Mouse (Mus musculus) kidney, adult 9 months (tissue): ENCODE results near the gene Glt28d2.
"Not testable (repeated sequence)": the region's sequence is repeated elsewhere in the genome, so short reads cannot be mapped to it uniquely, and the experiment has no call there.

ENCODE experiments used
- DNase-seq: peaks from one replicate; pipeline ENCODE4 v3.0.0; 2022

Glt28d2 gene

DNA sequence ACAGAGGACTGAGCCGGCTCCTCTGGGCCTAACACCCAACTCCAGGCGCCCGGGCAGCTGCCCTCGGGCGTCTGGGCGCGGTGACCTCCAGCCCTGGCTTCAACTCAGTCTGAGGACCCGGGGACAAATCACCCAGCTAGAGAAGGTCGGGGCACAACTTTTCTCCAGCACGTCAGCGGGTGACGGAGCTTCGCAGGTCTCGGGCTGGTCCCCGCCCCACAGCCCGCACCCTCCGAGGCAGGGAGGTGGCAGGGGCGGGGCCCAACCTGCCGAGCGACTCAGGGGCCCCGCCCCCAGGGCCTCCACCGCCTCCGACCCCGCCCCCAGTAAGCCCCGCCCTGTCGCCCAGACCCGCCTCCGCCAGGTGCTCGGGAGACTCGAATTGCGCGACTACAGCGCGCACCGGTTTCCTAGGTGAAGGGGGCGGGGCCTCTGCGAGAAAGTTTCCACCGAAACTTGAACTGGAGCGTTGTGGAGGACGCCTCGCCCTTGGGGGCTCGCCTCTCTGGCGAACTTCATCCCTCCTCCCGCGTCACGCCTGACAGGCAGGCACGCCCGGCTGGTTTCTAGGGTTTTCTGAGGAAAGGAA is at the start of gene Glt28d2, which contains the start of gene Gm37240:
Gene Glt28d2, minus strand, starts transcription at position 278 of the 589 bp plus-strand sequence.
Gene Gm37240, minus strand, starts transcription at position 280 of the 589 bp plus-strand sequence.
- DNase-seq, result peak; percentile 96

DNA sequence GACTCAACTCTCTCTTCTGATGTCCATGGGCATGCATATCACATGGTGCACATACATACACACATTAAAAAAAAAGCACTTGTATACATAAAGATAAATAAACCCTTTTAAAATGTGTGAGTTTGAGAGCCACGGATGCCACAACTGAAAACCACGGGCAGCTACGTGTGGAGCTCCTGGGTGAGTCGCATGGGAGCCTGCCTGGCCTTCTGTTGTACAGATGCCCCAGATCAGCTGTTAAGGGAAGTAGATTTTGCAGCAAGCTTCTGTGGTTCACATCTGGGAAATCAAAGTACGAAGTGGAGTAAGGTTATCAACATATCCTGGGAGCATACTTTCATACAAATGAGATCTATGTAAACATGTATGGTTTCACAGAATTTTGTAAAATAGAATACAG is 46.3 kb upstream of the Glt28d2 start:
- no peak for DNase-seq

DNA sequence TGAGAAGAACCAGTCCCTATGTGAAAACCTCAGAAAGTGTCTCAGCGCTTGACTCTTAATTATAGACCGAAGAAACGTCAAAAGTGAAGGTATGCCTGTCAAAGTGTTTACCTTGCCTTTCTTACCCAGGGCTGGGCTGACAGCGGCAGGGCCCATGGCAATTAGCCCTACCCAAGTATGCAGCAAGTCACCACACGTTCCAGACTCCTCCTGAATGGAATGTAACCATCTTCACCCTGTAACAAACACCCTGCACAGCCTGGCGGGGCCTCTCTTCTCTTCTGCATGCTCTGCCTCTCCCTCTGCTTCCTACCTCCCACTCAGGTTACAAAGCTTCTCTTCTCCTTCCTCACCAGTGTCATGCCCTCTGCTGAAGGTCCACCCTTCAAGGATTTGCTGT is 44.5 kb upstream of the Glt28d2 start:
- no peak for DNase-seq

DNA sequence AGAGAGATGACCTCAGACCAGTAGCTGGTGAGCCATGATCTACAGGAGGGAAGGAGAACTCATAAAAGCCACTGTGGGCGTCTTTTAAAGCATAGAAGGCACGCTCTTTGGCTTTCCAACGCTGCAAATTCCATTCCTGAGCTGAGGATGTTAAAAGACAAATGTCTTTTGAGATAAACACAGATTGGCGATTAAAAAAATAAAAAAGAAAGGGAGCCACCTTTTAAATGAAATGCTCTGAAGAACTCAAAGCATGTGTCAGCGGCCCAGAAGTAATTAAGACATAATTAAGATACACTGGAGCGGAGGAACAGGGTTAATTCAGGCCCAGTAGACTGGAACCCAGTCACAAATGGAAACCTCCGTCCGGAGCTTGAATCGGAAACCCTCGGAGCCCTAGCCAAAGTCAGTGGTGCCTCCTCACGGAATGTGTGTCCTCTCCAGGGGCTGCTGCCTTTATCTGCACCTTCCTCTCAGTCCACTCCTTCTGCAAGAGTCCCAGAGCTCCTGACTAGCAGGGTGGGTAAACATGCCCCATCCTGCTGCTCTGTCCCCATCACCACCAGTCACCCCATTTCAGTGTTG is 43.4 kb upstream of the Glt28d2 start:
- no peak for DNase-seq

DNA sequence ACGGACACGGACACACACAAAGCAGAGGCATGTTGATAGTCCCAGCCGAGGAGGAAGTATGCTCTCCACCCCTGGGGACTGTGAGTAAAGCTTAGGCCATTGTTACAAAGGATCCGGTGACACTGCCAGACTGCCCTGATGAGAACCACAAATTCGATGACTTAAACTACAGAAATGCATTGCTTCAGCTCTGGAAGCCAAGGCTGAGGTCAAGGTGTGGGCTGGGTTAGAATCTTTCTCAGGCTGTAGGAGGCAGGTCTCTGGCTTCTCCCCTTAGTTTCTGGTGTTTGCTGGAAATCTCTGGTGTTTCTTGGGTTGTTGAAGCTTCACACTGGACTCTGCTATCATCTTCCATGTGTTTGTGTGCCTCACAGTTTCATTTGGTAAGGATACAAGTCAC is 42.4 kb upstream of the Glt28d2 start:
- DNase-seq, result no peak

DNA sequence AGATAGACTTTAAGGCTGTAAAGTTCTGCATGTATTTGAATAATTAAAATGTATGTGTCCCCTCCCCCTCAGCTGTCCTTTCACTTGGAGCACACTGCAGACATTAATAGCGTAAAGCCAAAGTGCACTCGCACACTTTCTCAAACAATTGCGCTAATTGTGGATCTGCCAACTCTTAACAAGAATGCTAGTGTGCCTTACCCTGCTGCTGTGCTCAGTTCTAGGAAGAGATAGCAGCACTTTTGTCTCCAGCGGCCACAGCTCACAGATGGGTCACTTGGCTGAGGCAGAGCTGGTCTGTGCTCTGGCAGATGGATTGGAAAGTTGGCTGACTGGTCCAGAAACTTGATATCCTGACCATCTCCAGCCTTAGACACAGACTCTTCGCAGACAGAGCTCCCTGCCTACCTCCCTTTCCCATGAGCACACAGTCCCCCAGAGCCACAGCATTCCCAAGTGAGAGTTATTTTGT is 40.9 kb upstream of the Glt28d2 start:
- no peak for DNase-seq

DNA sequence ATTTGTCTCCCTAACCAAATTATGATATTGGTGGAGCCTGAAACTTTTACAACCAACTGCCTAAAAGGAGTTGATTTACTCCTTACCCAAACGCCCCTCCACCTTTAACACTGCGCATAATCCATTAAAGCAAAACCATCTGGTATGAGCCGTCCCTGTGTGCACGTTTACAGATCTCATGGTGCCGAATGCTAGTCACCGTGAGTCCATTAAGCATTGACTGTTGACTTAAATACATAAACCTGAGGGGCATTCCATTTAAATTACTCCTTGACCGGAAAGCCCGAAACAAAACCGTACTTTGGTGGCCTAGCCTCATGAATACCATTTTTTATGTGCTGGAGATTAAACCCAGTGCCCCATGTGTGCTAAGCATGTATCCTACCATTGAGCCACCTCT is 40.0 kb upstream of the Glt28d2 start:
- no peak for DNase-seq

DNA sequence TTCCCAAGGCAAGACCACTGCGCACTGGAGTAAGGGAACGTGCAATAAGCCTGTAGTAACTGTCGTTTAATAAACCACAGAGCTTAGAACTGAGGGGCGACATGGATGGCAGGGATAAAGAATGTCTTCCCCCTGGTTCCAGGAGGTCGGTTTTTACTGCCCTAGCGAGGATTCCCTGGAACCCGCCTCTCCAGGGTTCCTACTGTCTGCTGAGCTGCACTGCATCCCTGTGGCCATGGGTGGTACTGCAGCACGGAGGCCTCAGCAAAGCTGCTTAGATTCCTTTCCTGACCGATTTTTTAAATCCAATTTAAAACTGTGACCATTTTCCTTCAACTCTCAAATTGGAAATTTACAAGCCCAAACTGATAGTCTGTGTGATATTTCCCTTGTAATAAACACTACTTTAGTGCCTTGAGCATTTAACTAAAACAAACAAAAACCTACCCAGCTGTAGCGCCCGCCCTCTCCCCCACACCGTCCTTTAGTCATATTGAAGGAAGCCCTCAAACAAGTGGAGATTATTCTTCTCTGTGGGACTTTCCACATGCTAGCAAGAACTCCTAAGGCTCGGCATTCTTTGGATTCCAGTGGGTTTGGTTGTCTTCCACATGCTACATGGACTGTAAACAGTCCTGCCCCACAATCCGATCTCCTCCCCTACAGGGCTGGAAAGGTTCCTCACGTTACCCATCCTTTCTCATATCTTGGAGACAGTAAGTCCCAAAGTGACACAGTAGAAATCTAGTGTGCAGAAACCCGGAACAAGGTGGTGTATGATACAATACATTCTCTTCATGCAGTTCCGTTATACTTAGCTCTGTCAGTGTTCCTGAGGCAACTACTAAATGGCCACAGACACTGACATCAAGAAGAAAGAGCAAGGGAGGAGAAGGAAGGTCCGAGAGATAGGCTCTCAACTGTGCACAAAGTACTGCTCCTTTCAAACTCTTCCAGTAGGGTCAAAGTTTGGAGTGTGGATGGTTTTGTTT is 36.9 kb upstream of the Glt28d2 start:
- DNase-seq, result peak; percentile 82

DNA sequence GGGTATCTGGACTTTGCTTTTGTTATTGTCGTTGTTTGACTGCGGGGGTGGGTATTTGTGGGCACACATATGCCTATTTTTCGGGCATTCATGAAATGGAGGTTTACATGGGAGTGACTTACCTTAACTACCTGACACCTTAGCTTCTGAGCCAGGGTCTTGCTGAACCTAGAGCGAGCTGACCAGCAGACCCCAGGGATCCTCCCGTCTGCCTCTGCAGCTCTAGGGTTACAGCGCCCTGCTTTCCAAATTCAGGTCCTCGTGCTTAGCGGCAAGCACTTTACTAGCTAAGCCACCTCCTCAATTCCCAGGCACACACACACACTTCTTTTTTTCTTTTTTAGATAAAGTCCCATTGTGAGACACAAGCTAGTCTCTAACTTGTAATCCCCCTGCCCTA is 36.0 kb upstream of the Glt28d2 start:
- no peak for DNase-seq

DNA sequence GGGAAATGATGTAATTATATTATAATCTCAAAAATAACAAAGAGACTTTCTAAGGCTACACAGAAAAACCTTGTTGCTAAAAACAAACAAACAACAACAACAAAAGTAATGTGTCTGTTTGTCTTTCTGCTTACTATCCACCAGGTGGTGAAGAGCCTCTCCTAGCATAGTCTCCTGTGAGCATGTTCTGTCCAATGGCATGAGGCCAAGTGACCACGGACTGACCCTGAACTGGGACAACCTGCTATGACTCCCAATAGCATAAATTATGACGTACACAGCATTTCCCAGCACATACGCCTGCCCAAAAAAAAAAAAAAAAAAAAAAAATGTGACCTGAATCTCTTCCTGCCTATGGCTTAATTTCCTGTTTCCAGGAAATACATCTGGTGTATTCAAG is 35.0 kb upstream of the Glt28d2 start:
- DNase-seq, result peak; percentile 74

DNA sequence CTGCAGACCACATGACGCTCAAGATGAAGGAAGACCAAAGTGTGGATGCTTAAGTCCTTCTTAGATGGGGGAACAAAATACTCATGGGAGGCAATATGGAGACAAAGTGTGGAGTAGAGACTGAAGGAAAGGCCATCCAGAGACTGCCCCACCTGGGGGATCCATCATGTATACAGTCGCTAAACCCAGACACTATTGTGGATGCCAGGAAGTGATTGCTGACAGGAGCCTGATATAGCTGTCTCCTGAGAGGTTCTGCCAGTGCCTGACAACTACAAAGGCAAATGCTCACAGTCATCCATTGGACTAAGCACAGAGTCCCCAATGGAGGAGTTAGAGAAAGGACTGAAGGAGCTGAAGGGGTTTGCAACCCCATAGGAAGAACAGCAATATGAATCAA is 33.4 kb upstream of the Glt28d2 start:
- not testable (repeated sequence) for DNase-seq

DNA sequence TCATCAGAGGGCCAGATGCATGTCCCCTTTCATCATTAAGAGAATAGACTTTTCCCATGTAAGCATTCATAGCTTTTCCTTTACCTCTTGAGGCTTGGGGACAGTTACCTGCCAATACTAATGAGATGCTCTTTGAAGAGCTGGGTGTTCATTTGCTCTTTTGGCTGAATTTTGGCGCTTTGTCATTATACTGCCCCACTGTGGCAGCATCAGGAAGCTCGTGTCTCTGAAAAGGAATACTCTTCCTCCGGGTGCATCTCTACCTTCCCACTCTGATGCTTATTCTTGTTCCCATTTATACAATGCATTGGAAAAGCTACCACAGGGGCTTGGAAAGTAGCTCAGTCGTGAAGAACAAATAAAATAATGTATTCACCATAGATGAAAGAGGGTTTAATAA is 30.3 kb upstream of the Glt28d2 start:
- peak; percentile 56 for DNase-seq

DNA sequence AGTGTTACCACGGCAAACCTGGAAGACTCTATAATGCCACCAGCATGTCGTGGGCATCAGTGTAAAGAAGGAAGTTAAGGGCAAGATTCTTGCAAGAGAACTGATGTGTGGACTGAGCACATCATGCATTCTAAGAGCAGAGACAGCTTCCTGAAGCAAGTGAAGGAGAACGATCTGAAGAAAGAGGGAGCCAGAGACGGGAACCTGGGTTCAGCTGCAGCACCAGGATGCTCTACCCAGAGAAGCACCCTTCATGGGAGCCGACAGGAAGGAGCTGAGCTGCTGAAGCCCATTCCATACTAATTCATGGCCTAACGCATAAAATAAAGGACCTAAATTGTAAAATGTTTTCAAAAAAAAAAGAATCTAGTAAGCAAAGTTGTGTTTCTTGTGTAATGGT is 27.5 kb upstream of the Glt28d2 start:
- no peak for DNase-seq

DNA sequence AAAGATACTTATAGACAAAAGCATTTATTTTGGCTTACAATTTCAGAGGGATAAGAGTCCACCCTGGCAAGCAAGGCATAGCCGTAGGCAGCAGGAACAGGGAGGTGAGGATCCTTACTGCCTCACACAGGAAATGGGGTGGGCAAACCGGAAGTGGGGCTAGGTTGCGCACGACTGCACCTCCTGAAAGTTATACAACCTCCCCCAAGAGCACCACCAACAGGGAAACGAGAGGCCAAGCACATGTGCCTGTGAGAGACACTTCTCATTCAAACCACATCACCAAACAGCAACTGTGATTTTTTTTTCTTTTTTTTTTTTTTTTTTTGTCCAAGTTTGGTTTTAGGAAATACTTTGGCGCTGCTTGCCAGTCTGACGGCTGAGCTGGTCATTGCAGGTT is 19.8 kb upstream of the Glt28d2 start:
- no peak for DNase-seq

DNA sequence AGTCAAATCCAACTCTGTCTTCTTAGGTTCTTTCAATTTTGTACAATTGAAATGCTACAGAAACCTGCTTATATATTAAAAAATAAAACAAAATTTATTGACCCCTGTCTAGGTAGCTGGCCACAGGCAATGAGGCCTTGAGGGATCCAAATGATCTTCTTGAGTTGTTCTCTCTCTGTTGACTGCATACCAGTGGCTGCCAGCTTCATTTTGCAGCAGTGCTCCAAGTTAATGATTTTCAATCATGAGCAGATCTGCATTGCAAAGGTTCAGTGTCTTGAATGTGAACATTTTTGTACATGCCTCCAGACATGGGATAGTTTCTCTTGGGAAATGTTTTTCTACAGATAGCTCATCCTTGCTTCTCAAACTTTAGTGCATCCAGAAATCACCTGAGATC is 17.1 kb upstream of the Glt28d2 start:
- DNase-seq, result peak; percentile 46

DNA sequence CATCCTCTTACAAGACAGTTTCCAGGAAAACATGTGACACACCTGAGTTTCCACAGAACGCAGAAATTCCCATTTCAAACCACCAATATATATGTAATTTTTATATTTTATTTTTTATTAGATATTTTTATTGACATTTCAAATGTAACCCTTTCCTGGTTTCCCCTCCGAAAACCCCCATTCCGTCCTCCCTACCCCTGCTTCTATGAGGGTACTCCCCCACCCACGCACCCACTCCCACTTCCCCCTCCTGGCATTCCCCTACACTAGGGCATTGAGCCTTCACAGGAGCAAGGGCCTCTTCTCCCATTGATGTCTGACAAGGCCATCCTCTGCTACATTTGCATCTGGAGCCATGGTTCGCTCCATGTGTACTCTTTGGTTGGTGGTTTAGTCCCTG is 7.7 kb upstream of the Glt28d2 start:
- no peak for DNase-seq

DNA sequence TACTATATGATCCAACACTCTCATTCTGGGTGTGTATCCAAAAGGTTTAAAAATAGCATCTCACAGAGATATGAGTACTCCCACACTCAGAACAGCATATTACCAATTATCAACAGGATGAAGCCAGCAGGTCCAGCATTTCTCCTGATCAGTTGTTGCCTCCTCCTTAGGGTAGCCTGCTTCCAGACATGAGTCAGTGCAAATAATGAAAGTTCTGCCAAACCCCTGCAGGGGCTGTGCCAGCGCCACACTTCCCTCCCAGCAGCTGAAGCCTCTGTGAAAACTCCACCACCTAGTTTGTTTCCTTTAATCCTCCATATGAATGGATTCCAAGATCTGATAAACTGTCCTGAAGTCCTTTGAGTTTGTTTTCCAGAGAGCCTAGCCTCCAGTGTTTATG is 4.3 kb upstream of the Glt28d2 start:
- DNase-seq, result no peak

DNA sequence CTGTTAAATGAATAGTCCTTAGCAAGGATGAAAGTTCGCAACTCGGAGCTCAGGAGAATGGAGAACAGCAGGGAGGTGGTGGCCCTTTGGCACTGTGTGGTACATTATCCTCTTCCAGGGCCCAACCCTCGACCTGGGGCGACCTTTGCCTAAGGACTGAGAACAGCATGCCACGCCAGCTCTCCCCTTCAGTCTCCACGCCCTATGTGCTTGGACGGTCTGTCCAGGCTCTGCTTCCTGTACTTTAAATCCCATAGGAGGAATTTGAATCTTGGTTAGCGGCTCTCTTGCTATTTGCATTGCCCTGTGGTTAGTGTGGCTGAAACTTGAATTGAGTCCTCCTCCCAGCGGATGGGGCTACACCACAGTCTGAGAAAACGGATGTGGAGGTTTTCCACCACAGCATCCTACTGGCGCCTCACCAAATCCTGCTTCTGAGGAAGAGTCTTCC is 930 bp upstream of the Glt28d2 start:
- peak; percentile 71 for DNase-seq

DNA sequence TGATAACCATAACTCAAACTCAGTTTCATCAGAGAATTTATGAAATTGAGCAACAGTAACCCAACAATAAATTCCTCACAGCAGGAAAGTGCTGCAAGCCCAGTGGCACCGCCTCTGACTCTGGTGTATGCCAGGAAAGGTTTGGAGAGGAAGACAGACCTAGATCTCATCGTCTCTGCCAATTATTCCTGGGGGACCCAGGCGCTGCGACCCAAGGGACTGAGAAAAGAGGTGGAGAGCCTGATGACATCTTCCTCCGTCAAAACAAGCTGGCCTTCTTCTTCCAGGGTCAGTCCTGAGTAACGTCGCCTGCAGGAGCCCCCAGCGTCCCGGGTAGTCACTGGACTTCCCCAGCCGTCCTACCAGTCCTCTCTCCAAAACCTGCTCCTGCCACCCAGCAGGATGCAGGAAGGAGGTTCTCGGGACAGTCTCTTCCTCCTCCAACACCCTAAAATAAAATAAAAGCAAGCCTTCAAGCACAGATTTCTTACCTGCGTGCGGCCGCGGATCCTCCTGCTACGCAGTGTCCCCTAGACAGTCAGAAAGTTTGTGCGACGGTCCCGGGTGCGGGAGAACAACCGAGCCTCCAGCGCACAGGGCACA is 579 bp downstream of the Glt28d2 start:
- DNase-seq, result no peak

DNA sequence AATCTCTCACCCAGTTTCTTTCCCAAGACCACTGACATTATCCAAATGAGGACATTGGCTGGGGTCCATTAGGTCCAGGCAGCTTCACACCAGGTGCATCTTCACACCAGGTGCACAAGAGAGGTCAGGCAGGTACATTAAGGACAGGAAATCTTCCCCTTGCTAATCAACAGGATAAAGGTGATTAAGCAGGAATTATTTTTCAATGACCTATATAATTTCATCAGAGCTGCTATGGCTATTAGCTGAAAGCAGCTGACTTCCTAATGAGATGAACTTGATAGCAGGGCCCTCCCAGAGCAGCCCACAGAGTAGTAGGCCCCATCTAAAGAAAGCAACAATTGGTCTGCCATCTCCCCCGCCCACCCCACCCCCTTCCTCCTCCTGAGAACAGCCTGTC is 1.4 kb downstream of the Glt28d2 start:
- DNase-seq, result no peak

DNA sequence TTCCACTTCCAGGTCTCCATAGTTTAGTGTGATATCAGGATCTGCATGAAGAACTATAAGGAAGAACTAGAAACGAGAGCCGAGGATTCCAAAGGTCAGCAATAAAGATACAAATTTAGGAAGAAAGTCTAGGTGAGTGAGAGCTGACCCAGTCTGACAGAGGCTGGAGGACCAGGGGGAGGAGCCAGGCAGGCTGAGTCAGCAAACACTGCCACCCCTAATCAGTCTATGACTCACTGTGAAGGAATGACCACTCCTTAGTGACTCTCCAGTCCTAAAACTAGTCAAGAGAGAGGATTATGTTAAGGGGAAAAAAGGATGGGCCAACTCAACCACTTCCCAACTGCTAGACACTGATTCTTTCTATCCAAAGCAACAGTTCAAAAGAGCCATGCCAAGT is 6.6 kb downstream of the Glt28d2 start:
- DNase-seq, result peak; percentile 14

DNA sequence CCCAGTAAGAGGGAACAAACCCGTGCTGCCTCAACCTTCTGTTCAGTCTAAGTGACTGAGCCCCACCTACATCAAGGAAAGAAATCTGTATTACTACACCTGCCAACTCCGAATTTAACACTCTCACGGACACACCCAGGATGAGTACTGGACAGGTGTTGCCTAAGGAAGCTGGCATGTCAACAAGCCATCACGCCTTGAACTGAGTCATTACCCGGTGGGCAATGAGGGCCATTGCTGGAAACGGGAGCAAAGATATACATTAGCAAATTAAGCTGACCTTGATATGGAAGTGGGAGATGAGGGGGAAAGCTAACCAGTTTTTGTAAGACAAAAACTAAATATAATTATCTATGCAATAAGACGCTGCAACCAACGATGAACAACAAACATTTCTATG is 7.2 kb downstream of the Glt28d2 start:
- DNase-seq, result no peak

DNA sequence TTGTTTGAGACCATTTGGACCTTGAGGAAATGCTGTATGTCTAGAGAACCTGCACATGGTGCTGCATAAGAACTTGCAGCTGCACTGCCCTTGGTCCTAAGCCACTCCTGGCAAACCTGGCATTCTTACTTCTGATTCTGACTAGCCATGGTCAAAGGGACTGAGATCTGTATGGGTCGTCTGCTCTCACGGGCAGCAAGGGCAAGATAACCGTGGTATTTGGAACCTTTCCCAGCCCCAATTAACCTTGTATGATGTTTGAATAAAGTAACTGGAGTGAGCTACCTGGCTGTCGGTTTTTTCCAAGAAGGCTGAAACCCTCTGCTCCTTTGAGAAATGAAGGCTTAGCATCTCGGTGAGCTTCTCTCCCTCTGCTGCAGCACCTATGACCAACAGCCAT is 8.4 kb downstream of the Glt28d2 start:
- DNase-seq, result peak; percentile 22
